Mouse (Mus musculus) ES-E14 (cell line): ENCODE data around the gene Kptn. TPM values are rescaled to one million over a fixed set of nuclear protein-coding genes. Genes with fewer than 3 reads are reported as not detected.

Experiments used
- DNase-seq: peaks from one replicate; pipeline ENCODE4 v3.0.0-alpha.2; 2013; ENCODE audit warnings: low read depth, low spot score
- H3K27ac ChIP-seq: 2 replicates; pipeline ENCODE4 v1.5.1; 2012; ENCODE audit warnings: low read depth, mild to moderate bottlenecking, low read length, moderate library complexity, mixed read lengths; ENCODE audit not compliant: poor library complexity, insufficient read depth, severe bottlenecking
- H3K36me3 ChIP-seq: 2 replicates; pipeline ENCODE4 v1.6.1; 2012; ENCODE audit warnings: mild to moderate bottlenecking, low read length, moderate library complexity, mixed read lengths; ENCODE audit not compliant: control insufficient read depth, poor library complexity, insufficient read depth, severe bottlenecking
- H3K4me1 ChIP-seq, 2 experiments: fragments of 150-350 bp in 1 of 2; sonication (generic) in 1 of 2; 2 replicates each; pipeline ENCODE4 v1.6.1; 2012; ENCODE audit warnings: low read length in 2 of 2, mild to moderate bottlenecking in 1 of 2, mixed read lengths in 1 of 2; ENCODE audit not compliant: control insufficient read depth in 2 of 2, insufficient read depth in 2 of 2, poor library complexity in 1 of 2
- H3K4me3 ChIP-seq, 2 experiments: fragments of 150-350 bp in 1 of 2; sonication (generic) in 1 of 2; 2 replicates each; pipeline ENCODE4 v1.5.1; 2012; ENCODE audit warnings: low read length in 2 of 2, low read depth in 1 of 2, mild to moderate bottlenecking in 1 of 2, mixed read lengths in 1 of 2; ENCODE audit not compliant: insufficient read depth in 1 of 2, poor library complexity in 1 of 2, severe bottlenecking in 1 of 2
- H3K9ac ChIP-seq: 2 replicates; pipeline ENCODE4 v1.6.1; 2012; ENCODE audit warnings: low read depth, mild to moderate bottlenecking, low read length, mixed read lengths; ENCODE audit not compliant: poor library complexity, insufficient read depth, severe bottlenecking
- H3K9me3 ChIP-seq: fragments of 150-350 bp; sonication (generic); 2 replicates; pipeline ENCODE4 v1.6.1; 2012; ENCODE audit warnings: low read depth, mild to moderate bottlenecking, low read length; ENCODE audit not compliant: control insufficient read depth, insufficient read depth
- CHD2 ChIP-seq: IDR thresholded peaks from 2 replicates; pipeline ENCODE4 v1.6.1; 2014; ENCODE audit warnings: mild to moderate bottlenecking, low read depth, low read length, inconsistent platforms
- HCFC1 ChIP-seq: IDR thresholded peaks from 2 replicates; pipeline ENCODE4 v1.6.1; 2012; ENCODE audit warnings: low read length, inconsistent platforms, borderline replicate concordance; ENCODE audit not compliant: insufficient read depth
- MAFK ChIP-seq: IDR thresholded peaks from 2 replicates; pipeline ENCODE4 v1.6.1; 2014; ENCODE audit warnings: mild to moderate bottlenecking, low read depth, low read length, inconsistent platforms; ENCODE audit not compliant: insufficient read depth
- ZC3H11A ChIP-seq: IDR thresholded peaks from 2 replicates; pipeline ENCODE4 v1.6.1; 2012; ENCODE audit warnings: low read depth, mild to moderate bottlenecking, inconsistent platforms, low read length, borderline replicate concordance
- ZNF384 ChIP-seq: IDR thresholded peaks from 2 replicates; pipeline ENCODE4 v1.6.1; 2012; ENCODE audit warnings: low read depth, low read length, inconsistent platforms
- in situ Hi-C, 2 experiments: fragments of 600-800 bp; cut with MboI; formaldehyde crosslinking; loops; one replicate each; pipeline ENCODE4 v1.15.1; 2025; ENCODE audit warnings: low sequenced_read_pairs in 2 of 2, inconsistent platforms in 1 of 2; ENCODE audit not compliant: unreplicated experiment in 2 of 2
- total RNA-seq: library from RNA; depleted of rRNA; stranded (reverse); fragments of 300-350 nt; gene quantifications from 2 replicates; pipeline ENCODE4 v1.2.3, GENCODE M21; 2012; rRNA removed

Gene Kptn
- total RNA-seq, 1 experiment: 15.4 TPM

DNA sequence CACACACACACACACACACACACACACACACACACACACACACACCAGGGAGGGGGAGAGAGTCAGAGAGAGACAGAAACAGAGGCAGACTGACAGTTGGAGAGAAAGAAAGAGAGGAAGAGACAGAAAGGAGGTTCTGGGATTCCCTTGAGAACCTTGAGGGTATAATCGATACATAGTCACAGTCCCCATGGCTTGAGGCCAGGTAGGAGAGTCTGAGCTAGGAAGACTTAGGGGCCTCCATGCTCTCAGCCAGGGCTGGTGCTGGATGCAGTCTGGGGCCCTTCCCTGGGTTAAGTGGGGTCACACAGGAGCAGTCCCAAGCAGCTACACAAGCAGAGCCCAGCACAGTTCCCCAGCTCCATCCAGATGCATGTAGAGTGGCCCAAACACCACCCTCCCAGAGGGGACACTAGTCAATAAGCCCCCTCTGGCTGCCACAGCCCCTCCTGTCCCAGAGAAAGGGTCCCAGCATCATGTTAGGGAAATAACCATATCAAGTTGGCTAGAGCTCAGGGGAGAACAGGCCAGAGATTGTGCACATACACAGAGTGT lies 53.0 kb downstream of the Kptn start:
- in situ Hi-C loops: no loop called here
- Histone ChIP-seq H3K27ac (no peak overlapping the region), H3K4me1 (peaks cover 0 to 3% of the 10 kb centered on the region in 2 experiments; a peak in 2 of 4 replicates), H3K9ac (no peak overlapping the region), H3K4me3 (no peak overlapping the region), H3K36me3 (no peaks in the 10 kb centered on the region), H3K9me3 (no peaks in the 10 kb centered on the region)
- no peak for DNase-seq
- TF ChIP-seq HCFC1 (no peak), ZNF384 (no peak), MAFK (no peak), CHD2 (no peak), ZC3H11A (no peak)

DNA sequence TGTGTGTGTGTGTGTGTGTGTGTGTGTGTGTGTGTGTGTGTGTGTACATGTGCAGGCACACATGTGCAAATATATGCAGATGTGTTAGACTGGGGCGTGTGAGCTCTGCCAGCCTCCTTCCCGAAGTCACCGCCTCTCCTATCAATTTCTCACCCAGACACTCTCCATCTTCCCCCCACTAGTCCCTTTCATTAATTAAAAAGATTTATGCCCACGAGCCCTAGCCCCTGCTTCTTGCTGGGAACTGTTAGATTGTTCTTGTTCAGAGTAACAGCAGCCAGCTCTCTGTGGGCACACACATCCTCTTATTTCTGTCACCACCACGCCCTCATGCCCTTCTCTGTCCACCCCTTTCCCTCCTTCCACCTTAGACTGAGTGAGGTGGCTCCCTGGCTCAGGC lies 53.5 kb downstream of the Kptn start:
- Histone ChIP-seq H3K36me3 (no peaks in the 10 kb centered on the region), H3K9me3 (no peaks in the 10 kb centered on the region), H3K27ac (no peak overlapping the region), H3K4me3 (no peak overlapping the region), H3K4me1 (peaks cover 0 to 3% of the 10 kb centered on the region in 2 experiments; a peak in 2 of 4 replicates), H3K9ac (no peak overlapping the region)
- DNase-seq: no peak
- no peak for TF ChIP-seq HCFC1
- no peak for TF ChIP-seq ZC3H11A
- TF ChIP-seq MAFK: no peak
- no peak for TF ChIP-seq CHD2
- TF ChIP-seq ZNF384: no peak
- in situ Hi-C loops: no loop called here

DNA sequence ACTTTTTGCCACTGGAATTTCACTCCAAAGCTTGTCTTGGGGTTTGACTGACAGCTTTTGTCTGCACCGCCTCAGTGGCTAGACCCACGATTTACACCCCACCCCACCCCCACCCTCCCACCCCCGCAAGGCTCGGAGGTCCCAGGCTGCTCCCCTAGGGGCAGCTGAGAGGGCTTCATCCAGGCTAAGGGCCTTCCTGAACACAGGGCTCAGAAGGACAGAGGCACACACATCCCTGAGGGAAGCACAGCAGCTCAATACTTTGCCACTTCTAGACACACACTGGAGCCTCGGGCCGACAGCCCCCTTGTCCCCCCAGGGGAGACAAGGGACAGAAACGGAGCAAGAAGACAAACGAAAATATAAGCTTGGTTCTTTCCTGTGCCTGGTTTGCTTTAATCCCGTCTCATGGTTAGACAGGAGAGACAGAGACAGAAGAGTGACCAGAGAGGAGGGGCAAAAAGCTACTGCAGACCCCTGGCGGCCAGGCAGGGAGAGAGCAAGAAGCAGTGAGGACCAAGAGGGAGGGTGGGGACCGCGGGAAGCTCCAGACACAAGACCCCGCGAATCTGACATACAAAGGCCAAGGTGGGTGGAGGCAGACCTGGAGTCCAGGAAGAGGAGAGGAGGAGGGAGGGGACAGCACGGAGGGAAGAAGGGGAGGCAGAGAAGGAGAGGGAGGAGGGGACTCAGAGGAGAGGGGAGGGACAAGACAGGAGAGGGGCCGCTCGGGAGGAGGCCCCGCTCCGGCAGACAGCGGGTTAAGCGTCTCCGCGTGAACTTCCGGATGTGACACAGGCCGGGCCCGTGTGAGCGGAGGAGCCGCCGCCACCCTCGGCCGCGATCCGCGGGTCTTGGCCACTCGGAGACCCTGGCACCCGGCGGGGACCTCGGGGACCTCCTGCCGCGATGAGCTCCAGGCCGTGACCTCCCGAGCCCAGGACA lies 55.2 kb downstream of the Kptn start, which contains the start of gene Meis3:
Meis3 (plus strand) TSS at position 494 of the 945 bp plus-strand sequence.
- no peaks in the 10 kb centered on the region for H3K9me3 ChIP-seq
- no peak for TF ChIP-seq ZC3H11A
- TF ChIP-seq HCFC1: no peak
- no peak for TF ChIP-seq ZNF384
- TF ChIP-seq MAFK: no peak
- no peak for TF ChIP-seq CHD2
- in situ Hi-C loops: no loop called here
- H3K9ac ChIP-seq: peak within 1 kb of the TSS; percentile 66
- no peak within 1 kb of the TSS for H3K27ac ChIP-seq
- H3K4me1 ChIP-seq: peaks cover 0 to 3% of the 10 kb centered on the region in 2 experiments; a peak in 2 of 4 replicates
- H3K36me3 ChIP-seq: no peaks in the 10 kb centered on the region
- peak; percentile 65 for DNase-seq
- peak within 1 kb of the TSS; percentile 66 to 80 for H3K4me3 ChIP-seq

DNA sequence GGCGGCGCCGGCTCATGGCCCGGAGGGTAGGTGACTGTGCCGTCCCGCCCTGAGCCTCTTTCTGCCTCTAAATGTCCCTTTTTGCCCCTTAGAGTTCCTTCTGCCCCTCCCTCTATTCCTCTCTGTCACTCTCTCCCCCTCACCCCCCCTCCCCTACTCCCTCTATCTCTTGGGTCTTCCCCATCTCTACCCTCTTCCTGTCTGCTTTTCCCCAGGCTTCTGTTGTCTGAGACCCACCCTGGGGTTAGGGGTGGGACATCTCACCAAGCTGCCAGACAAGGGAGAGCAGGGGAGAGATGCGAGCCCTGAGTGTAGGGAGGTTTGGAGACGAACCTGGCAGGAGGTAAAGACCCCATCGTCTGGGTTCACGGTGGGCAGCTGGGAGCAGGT lies 55.8 kb downstream of the Kptn start:
- Histone ChIP-seq H3K36me3 (no peaks in the 10 kb centered on the region), H3K27ac (no peak overlapping the region), H3K9me3 (no peaks in the 10 kb centered on the region), H3K9ac (peak overlapping the region; percentile 66), H3K4me3 (peak overlapping the region; percentile 66 to 80), H3K4me1 (peaks cover 0 to 3% of the 10 kb centered on the region in 2 experiments; a peak in 2 of 4 replicates)
- TF ChIP-seq CHD2: no peak
- TF ChIP-seq ZNF384: no peak
- no peak for TF ChIP-seq HCFC1
- TF ChIP-seq ZC3H11A: no peak
- TF ChIP-seq MAFK: no peak
- in situ Hi-C loops: no loop called here
- DNase-seq: no peak

Other genes with a start within 250 kb of the Kptn start
- 0.16 TPM in 1 of 2 replicates, not detected in the other for gene Crx, start 239.9 kb upstream of the Kptn start, total RNA-seq
- gene Crxos, start 237.3 kb upstream of the Kptn start, total RNA-seq: 4.2 and 19.1 TPM in 2 replicates
- 36.3 and 54.0 TPM in 2 replicates for gene Selenow, start 197.5 kb upstream of the Kptn start, total RNA-seq
- gene Nop53, start 173.8 kb upstream of the Kptn start, total RNA-seq: 212 and 220 TPM in 2 replicates
- gene Ehd2, start 152.3 kb upstream of the Kptn start, total RNA-seq: 3.8 and 6.8 TPM in 2 replicates
- gene Bicra, start 72.0 kb upstream of the Kptn start, total RNA-seq: 3.5 and 3.6 TPM in 2 replicates
- gene Zfp541, start 58.1 kb upstream of the Kptn start, total RNA-seq: 0.36 and 0.53 TPM in 2 replicates
- 99.5 and 103 TPM in 2 replicates for gene Napa, start 21.4 kb upstream of the Kptn start, total RNA-seq
- 3.1 and 7.8 TPM in 2 replicates for gene Slc8a2, start 9.9 kb downstream of the Kptn start, total RNA-seq
- gene Meis3, start 55.2 kb downstream of the Kptn start, total RNA-seq: 2.6 and 3.8 TPM in 2 replicates
- 8.6 and 11.0 TPM in 2 replicates for gene Dhx34, start 102.1 kb downstream of the Kptn start, total RNA-seq
- gene C5ar2, start 124.3 kb downstream of the Kptn start, total RNA-seq: 0.05 and 0.13 TPM in 2 replicates
- gene C5ar1, start 139.6 kb downstream of the Kptn start, total RNA-seq: not detected in 2 replicates
- gene Inafm1, start 153.7 kb downstream of the Kptn start, total RNA-seq: 2.1 TPM in 2 replicates
- 53.9 and 70.3 TPM in 2 replicates for gene Ccdc9, start 166.9 kb downstream of the Kptn start, total RNA-seq
- gene Bbc3, start 188.5 kb downstream of the Kptn start, total RNA-seq: 21.9 and 34.9 TPM in 2 replicates